Mouse (Mus musculus) left cerebral cortex, postnatal 4 days (tissue): ENCODE measurements at regions not wholly inside any gene's neighbourhood (a gene's known extent, or its start where the extent isn't known, plus 50 kb on each side); places are given as distances from the start of the nearest gene placed in this dataset.

Experiments
- DNase-seq: peaks from one replicate; pipeline ENCODE4 v3.0.0-alpha.2; 2022
- intact Hi-C: fragments of 180-260 bp; cut with DNase I; formaldehyde crosslinking; loops from one replicate; pipeline ENCODE4 v1.15.1; 2025

DNA sequence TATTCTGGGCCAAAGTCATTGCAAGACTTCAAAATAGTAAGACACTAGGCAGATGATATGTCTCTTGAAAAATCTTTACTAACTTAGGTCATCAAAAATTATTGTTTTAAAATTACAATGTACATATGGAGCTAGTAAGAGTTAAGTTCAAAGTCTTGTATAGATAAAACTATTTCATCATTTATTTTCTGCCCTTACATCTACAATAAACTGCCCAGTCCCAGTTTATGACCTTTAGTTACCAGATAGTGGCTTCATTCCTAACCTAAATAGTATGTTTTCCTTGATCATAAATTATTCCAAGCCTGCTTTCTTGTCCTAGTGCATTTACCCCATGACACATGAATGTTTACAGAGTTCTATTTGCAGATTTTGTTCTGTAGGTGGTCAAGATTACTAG is 72.9 kb downstream of the Manea start:
- DNase-seq: no peak
- intact Hi-C loops: no loop called here

DNA sequence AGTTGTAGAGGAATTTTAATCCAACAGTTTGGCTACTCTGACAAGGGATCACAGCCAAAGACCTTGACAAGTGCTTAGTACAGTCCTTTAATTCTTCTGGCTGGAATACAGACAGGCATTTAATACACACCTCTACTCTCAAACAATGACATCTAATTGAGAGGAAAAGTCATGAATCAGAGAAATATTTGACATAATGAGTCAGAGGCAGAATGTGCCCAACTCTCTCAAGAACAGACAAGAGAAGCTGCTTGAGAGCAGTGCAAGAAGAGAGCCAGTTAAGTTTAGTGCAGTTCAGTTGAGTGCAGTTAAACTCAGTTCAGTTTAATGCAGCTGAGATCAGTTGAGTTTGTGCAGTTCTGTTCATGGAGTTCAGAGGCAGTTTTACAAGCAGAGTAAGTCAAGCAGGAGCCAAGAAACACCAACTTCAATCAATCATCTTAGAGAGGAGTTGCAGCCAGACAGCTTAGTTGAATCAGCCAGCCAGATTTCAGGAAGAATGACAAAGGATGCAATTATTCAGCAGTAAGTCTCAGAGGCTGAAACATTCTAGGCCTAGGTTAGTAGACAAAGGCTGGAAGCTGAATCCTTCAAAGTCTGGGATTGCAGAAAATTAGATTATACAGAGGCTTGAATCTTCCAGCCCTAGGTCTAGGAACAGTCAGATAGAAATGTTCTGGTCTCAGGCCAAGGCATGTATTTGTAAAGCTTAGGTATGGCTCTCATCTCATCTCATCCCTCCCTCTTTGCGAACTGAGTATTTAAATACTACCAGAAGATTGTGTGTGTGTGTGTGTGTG is 87.3 kb downstream of the Manea start:
- no peak for DNase-seq
- intact Hi-C loops: no loop called here

DNA sequence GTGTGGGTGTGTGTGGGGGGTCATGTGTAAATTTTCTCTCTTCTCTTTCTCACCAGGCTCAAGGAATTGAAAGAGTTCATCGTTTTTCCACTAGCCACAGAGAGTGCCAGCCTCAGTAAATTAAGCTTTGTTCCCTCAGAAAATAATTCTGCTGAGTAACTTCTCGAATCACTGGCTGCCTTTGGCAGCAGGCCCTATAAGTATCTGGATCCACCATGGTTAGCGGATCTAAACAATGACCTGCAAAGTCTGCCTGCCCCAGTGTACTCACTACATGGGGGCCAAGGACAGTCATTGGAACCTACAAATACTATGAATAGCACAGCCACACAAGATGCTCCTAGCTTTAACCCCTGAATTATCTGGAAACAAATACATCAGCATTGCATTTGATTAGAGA is 90.8 kb downstream of the Manea start:
- DNase-seq: no peak
- intact Hi-C loops: no loop called here

DNA sequence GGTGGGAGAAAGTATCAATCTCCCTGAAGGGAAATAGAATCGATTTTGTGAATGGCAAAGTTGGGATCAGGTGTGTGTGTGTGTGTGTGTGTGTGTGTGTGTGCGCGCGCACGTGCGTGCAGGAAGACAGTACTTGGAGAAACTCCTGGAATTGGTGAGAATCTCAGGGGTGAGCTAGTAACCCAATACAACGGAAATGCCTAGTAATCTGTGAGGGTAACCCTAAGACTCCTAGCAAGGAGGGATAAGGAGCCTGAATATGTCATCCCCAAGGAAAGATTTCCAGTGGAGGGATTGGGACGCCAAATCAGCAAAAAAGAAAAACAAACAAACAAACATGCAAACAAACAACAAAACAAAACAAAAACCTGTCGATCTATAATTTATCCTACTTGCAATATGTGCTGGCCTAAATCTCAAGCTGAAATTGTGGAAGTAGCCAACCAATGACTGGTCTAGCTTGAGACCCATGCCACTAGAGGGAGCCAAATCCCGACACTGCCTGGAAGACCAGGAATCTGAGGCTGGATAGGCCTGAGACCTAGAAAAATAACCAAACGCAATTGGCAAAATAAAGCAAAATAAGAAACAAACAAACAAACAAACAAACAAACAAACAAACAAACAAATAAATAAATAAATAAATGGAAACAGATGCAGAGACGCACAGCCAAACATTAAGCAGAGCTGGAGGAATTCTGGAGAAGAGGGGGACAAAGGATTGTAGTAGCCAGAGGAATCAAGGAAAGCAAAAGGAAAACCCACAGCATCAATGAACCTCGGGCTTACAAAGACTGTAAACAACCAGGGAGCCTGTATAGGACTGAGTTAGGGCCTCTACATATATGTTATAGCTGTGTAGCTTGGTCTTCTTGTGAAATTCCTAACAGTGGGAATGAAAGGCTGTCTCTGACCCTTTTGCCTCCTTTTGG is 98.5 kb downstream of the Manea start:
- intact Hi-C loops: no loop called here

DNA sequence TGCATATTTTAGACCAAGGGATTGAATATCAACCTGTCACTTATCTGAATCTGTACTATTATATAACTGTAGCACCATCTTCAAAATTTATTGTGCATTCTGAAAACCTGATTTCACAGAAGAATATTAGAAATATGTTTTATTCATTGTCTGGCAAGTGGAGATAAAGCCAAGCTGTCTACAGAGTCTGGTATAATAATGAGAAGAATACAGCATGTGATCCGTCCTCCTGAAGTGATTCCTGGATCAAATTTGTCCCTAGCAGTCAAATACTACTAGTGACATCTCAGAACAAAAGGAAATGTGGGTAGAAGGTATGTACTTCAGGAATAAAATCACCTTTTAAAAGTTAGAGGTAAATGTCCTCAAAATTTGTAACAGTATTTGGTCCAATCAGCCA is 123.4 kb downstream of the Manea start:
- DNase-seq: no peak
- intact Hi-C loops: no loop called here

More for the DNA sequence above, 98.5 kb downstream of the Manea start:
- peak; percentile 74 for DNase-seq
